Mouse (Mus musculus) thymus, adult 2 months (tissue): ENCODE data around the gene Cdca7l. TPM values are rescaled to one million over a fixed set of nuclear protein-coding genes. Genes with fewer than 3 reads are reported as not detected.

ENCODE experiments used
- DNase-seq: peaks from one replicate; pipeline ENCODE4 v3.0.0; 2021
- H3K27ac ChIP-seq: fragments of 200-500 bp; 2 replicates; pipeline ENCODE4 v1.5.1; 2012; ENCODE audit warnings: low read length, control low read depth; ENCODE audit not compliant: control insufficient read depth, insufficient read depth
- H3K27me3 ChIP-seq: fragments of 200-500 bp; 2 replicates; pipeline ENCODE4 v1.6.1; 2012; ENCODE audit warnings: mild to moderate bottlenecking, low read length, moderate library complexity, mixed read lengths; ENCODE audit not compliant: control insufficient read depth, insufficient read depth
- H3K36me3 ChIP-seq: fragments of 200-500 bp; 2 replicates; pipeline ENCODE4 v1.6.1; 2012; ENCODE audit warnings: mild to moderate bottlenecking, low read length, moderate library complexity; ENCODE audit not compliant: control insufficient read depth, insufficient read depth
- H3K4me1 ChIP-seq: fragments of 200-500 bp; replicated peaks from 2 replicates; pipeline ENCODE4 v1.6.1; 2012; ENCODE audit warnings: low read length; ENCODE audit not compliant: control insufficient read depth, insufficient read depth
- H3K4me3 ChIP-seq: fragments of 200-500 bp; 2 replicates; pipeline ENCODE4 v1.5.1; 2012; ENCODE audit warnings: mild to moderate bottlenecking, low read length, control low read depth, moderate library complexity; ENCODE audit not compliant: control insufficient read depth, insufficient read depth
- CTCF ChIP-seq: fragments of 200-500 bp; IDR thresholded peaks from 2 replicates; pipeline ENCODE4 v1.5.1; 2012; ENCODE audit warnings: mild to moderate bottlenecking, control low read depth, low read length, moderate library complexity, borderline replicate concordance; ENCODE audit not compliant: control insufficient read depth, poor library complexity, insufficient read depth; ENCODE audit errors: extremely low read depth
- POLR2A ChIP-seq: fragments of 200-500 bp; IDR thresholded peaks from 2 replicates; pipeline ENCODE4 v1.6.1; 2012; ENCODE audit warnings: mild to moderate bottlenecking, low read length, control low read depth, moderate library complexity; ENCODE audit not compliant: control insufficient read depth, poor library complexity, insufficient read depth; ENCODE audit errors: extremely low read depth
- WGBS: fragments of 180-500 bp; shearing (Covaris S2); methylation state at CpG from one replicate; pipeline ENCODE4 v1.1.7; 2018; 5-methylcytosine and 5-hydroxymethylcytosine counted together
- polyA plus RNA-seq: library from polyadenylated mRNA; depleted of rRNA; stranded (reverse); fragments of >200 nt; gene quantifications from 2 replicates; pipeline ENCODE4 v1.2.3, GENCODE M21; 2012

Gene Cdca7l
- polyA plus RNA-seq, 1 experiment = 8.0 TPM

DNA sequence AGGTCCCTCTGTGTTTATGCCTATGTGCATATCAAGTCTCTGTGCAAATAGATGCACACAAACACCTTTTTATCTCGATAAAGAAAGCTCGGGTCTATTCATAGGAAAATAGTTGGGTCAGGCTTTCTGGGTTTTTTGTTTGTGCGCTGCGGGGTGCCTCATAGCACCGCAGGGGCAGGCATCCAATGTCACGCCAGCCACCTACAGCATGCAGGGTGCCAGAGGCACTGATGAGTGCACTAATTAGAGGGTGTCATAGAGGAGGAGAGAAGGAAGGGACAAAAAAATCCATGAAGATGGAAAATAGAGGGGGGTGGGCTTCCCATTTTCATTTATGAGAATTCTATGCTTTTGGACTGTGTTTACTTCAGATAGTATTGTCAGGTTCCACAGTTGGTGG is 17.5 kb upstream of the Cdca7l start:
- H3K4me1 ChIP-seq = no peaks in the 10 kb centered on the region
- WGBS = 77% methylated on average over 6 of the region's 6 CpGs

DNA sequence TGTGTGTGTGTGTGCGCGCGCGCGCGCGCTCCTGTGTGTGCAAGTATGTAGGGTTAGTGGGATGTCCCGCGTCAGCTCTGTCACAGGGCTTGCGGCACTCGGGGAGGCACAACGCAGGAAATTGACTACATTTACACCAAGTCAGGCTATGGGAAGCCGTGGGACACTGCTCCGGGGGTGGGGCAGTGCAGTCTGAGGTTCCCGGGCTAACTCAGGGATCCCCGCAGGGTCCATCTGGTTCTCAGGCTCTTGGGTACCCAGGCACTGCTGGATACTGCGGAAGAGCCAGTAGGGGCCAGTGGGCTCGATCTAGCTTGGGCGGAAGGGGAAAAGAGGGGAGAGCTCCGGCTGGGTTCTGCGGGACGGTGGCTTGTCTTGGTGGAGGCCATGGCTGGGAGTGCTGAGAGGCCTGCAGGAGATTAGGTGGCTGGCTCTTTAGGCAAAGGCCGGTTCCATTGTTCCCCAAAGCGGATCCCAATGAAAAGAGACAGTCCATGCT is 15.5 kb upstream of the Cdca7l start:
- H3K4me3 ChIP-seq = no peak overlapping the region
- no peaks in the 10 kb centered on the region for H3K36me3 ChIP-seq
- no peaks in the 10 kb centered on the region for H3K27me3 ChIP-seq
- no peak for DNase-seq
- no peak overlapping the region for H3K27ac ChIP-seq
- 55% methylated on average over 24 of the region's 24 CpGs for WGBS
- no peaks in the 10 kb centered on the region for H3K4me1 ChIP-seq
- TF ChIP-seq POLR2A = no peak
- TF ChIP-seq CTCF = no peak

More for the DNA sequence above, 17.5 kb upstream of the Cdca7l start:
- no peak for TF ChIP-seq POLR2A
- no peak for TF ChIP-seq CTCF
- Histone ChIP-seq H3K27me3 (no peaks in the 10 kb centered on the region), H3K4me3 (no peak overlapping the region), H3K36me3 (no peaks in the 10 kb centered on the region), H3K27ac (no peak overlapping the region)
- no peak for DNase-seq

GRCm38 (mm10) chr12:117789017-117789416 is 15.1 kb upstream of the Cdca7l start:
- no peaks in the 10 kb centered on the region for H3K27me3 ChIP-seq
- H3K36me3 ChIP-seq = no peaks in the 10 kb centered on the region
- H3K4me3 ChIP-seq = no peak overlapping the region
- H3K4me1 ChIP-seq = no peaks in the 10 kb centered on the region
- no peak overlapping the region for H3K27ac ChIP-seq
- no peak for DNase-seq
- WGBS = 90% methylated on average over 7 of the region's 7 CpGs
- TF ChIP-seq POLR2A = no peak
- TF ChIP-seq CTCF = no peak

GRCm38 (mm10) chr12:117795303-117795702 is 8.8 kb upstream of the Cdca7l start:
- DNase-seq = no peak
- WGBS = 93% methylated on average over 4 of the region's 4 CpGs
- no peak overlapping the region for H3K4me3 ChIP-seq
- H3K27me3 ChIP-seq = no peaks in the 10 kb centered on the region
- TF ChIP-seq CTCF (no peak), POLR2A (no peak)
- H3K36me3 ChIP-seq = no peaks in the 10 kb centered on the region
- H3K27ac ChIP-seq = no peak overlapping the region
- H3K4me1 ChIP-seq = no peaks in the 10 kb centered on the region

GRCm38 (mm10) chr12:117805576-117805975 is 1.5 kb downstream of the Cdca7l start:
- Histone ChIP-seq H3K36me3 (no peaks in the 10 kb centered on the region), H3K27me3 (no peaks in the 10 kb centered on the region), H3K27ac (no peak overlapping the region), H3K4me1 (no peaks in the 10 kb centered on the region), H3K4me3 (no peak overlapping the region)
- TF ChIP-seq CTCF (no peak), POLR2A (no peak)
- DNase-seq = no peak
- WGBS = 92% methylated on average over 4 of the region's 4 CpGs

GRCm38 (mm10) chr12:117806007-117806451 is 1.9 kb downstream of the Cdca7l start:
- no peak overlapping the region for H3K4me3 ChIP-seq
- no peak overlapping the region for H3K27ac ChIP-seq
- no peak for DNase-seq
- no peaks in the 10 kb centered on the region for H3K36me3 ChIP-seq
- no peaks in the 10 kb centered on the region for H3K27me3 ChIP-seq
- no peak for TF ChIP-seq POLR2A
- TF ChIP-seq CTCF = no peak
- 91% methylated on average over 12 of the region's 12 CpGs for WGBS
- H3K4me1 ChIP-seq = no peaks in the 10 kb centered on the region

DNA sequence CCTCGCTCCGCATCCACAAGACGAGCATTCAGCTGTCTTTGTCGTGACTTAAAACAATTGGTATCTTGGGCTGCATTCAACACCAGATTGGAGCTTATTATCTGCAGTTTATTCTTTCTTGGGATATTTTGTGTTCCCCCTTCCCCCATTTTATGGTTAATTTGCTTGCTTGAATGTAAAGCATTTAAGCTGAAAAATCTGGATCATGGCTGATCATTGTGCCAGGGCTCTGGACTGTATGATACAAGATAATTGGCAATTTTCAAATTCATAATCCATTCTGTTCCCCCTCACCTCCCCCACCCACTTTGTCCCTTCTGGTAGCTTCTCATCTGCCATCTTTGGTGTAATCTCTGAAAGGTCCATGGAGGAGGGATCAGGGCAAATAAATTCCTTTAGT is 2.4 kb downstream of the Cdca7l start:
- TF ChIP-seq CTCF = no peak
- TF ChIP-seq POLR2A = no peak
- 96% methylated on average over 4 of the region's 4 CpGs for WGBS
- Histone ChIP-seq H3K27ac (no peak overlapping the region), H3K4me1 (no peaks in the 10 kb centered on the region), H3K36me3 (no peaks in the 10 kb centered on the region), H3K4me3 (no peak overlapping the region), H3K27me3 (no peaks in the 10 kb centered on the region)
- no peak for DNase-seq

GRCm38 (mm10) chr12:117807637-117808036 is 3.5 kb downstream of the Cdca7l start:
- H3K36me3 ChIP-seq = no peaks in the 10 kb centered on the region
- no peaks in the 10 kb centered on the region for H3K27me3 ChIP-seq
- H3K4me3 ChIP-seq = no peak overlapping the region
- DNase-seq = no peak
- WGBS = 47% methylated on average over 8 of the region's 12 CpGs
- TF ChIP-seq CTCF = no peak
- no peak for TF ChIP-seq POLR2A
- H3K27ac ChIP-seq = no peak overlapping the region
- H3K4me1 ChIP-seq = no peaks in the 10 kb centered on the region
